Mouse (Mus musculus) E14TG2a.4 (cell line): Measurements from ENCODE around the gene Tprn.

ENCODE experiments used
- CTCF ChIP-seq: conservative IDR thresholded peaks from 2 replicates; pipeline ENCODE4 v1.5.1; 2014; ENCODE audit warnings: low read length
- POU5F1 ChIP-seq: IDR thresholded peaks from 2 replicates; pipeline ENCODE4 v1.6.1; 2014; ENCODE audit warnings: low read length, borderline replicate concordance

DNA sequence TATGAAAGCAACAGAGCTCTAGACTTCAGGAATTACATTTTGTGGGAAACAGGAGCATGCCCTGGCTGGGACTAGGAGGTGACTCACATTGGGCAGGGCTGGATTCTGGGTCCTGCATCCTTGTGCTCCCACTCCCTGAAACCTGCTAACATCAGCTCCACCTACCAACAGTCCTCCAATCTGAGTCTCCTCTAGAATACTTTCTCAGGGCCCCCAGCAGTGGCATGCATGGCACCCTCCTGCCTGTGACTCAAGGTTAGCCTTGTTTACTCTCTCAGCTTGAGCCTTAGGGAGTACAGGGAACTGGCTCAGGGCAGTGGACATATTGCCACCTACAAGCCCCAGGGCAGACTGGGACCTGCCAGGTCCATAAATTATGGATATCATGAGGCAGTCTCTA lies 24.3 kb upstream of the Tprn start:
- TF ChIP-seq CTCF, result no peak
- no peak for TF ChIP-seq POU5F1
